Mouse (Mus musculus) hindlimb bud, embryonic 11.5 days (tissue): Measurements from ENCODE around the gene Commd8.

Experiments
- DNase-seq: peaks from one replicate; pipeline ENCODE4 v3.0.0-alpha.2; 2012; ENCODE audit warnings: low read depth, low spot score; ENCODE audit errors: extremely low spot score

Gene Commd8

GRCm38 (mm10) chr5:72167594-72168284 is at the start of gene Commd8:
Gene Commd8 (minus strand): TSS chr5:72168189.
- DNase-seq, result peak; percentile 81

GRCm38 (mm10) chr5:72211741-72212140 is 43.8 kb upstream of the Commd8 start:
- DNase-seq, result no peak

GRCm38 (mm10) chr5:72210812-72211139 is 42.8 kb upstream of the Commd8 start:
- no peak for DNase-seq

GRCm38 (mm10) chr5:72210123-72210811 is 42.3 kb upstream of the Commd8 start:
- DNase-seq, result no peak

- no peak for DNase-seq
Observed at GRCm38 (mm10) chr5:72208515-72208914, 40.5 kb upstream of the Commd8 start.

- no peak for DNase-seq
Observed at GRCm38 (mm10) chr5:72205271-72205670, 37.3 kb upstream of the Commd8 start.

GRCm38 (mm10) chr5:72204507-72204906 is 36.5 kb upstream of the Commd8 start:
- DNase-seq, result no peak

- no peak for DNase-seq
Observed at GRCm38 (mm10) chr5:72203734-72204073, 35.7 kb upstream of the Commd8 start.

GRCm38 (mm10) chr5:72203028-72203733 is 35.2 kb upstream of the Commd8 start:
- DNase-seq, result peak; percentile 58

GRCm38 (mm10) chr5:72202016-72202415 is 34.0 kb upstream of the Commd8 start:
- no peak for DNase-seq

GRCm38 (mm10) chr5:72201600-72201999 is 33.6 kb upstream of the Commd8 start:
- no peak for DNase-seq

GRCm38 (mm10) chr5:72195442-72195841 is 27.5 kb upstream of the Commd8 start:
- DNase-seq, result no peak

- no peak for DNase-seq
Observed at GRCm38 (mm10) chr5:72191932-72192331, 23.9 kb upstream of the Commd8 start.

GRCm38 (mm10) chr5:72191154-72191553 is 23.2 kb upstream of the Commd8 start:
- DNase-seq, result no peak

- no peak for DNase-seq
Observed at GRCm38 (mm10) chr5:72184437-72185100, 16.6 kb upstream of the Commd8 start.

GRCm38 (mm10) chr5:72183929-72184328 is 15.9 kb upstream of the Commd8 start:
- no peak for DNase-seq

- no peak for DNase-seq
Observed at GRCm38 (mm10) chr5:72182804-72183203, 14.8 kb upstream of the Commd8 start.

- no peak for DNase-seq
Observed at GRCm38 (mm10) chr5:72181194-72181593, 13.2 kb upstream of the Commd8 start.

GRCm38 (mm10) chr5:72175530-72175929 is 7.5 kb upstream of the Commd8 start:
- no peak for DNase-seq

- DNase-seq, result no peak
Observed at GRCm38 (mm10) chr5:72175050-72175449, 7.1 kb upstream of the Commd8 start.

- DNase-seq, result no peak
Observed at GRCm38 (mm10) chr5:72173521-72173920, 5.5 kb upstream of the Commd8 start.

GRCm38 (mm10) chr5:72172675-72173074 is 4.7 kb upstream of the Commd8 start:
- no peak for DNase-seq
